Mouse (Mus musculus) neural tube, embryonic 15.5 days (tissue): ENCODE results near the gene Pth2. TPM values are rescaled to one million over a fixed set of nuclear protein-coding genes. Genes with fewer than 3 reads are reported as not detected.
A peak's percentile ranks its signal among the peaks of the same experiment; 100 is the strongest.

Experiments used
- ATAC-seq: fragments of 200-750 bp; cut with Nextera tagmentation; 2 replicates; pipeline ENCODE4 v1.8.0; 2017; ENCODE audit warnings: mild to moderate bottlenecking, moderate TSS enrichment, moderate library complexity; ENCODE audit not compliant: low FRiP score
- H3K27ac ChIP-seq: fragments of 300-500 bp; sonication (generic); replicated peaks from 2 replicates; pipeline ENCODE4 v1.5.1; 2015; ENCODE audit warnings: mild to moderate bottlenecking, inconsistent platforms
- H3K27me3 ChIP-seq: fragments of 300-500 bp; sonication (generic); replicated peaks from 2 replicates; pipeline ENCODE4 v1.6.1; 2015; ENCODE audit warnings: inconsistent platforms
- H3K36me3 ChIP-seq: fragments of 300-500 bp; sonication (generic); 2 replicates; pipeline ENCODE4 v1.6.1; 2015; ENCODE audit warnings: inconsistent platforms
- H3K4me1 ChIP-seq: fragments of 300-500 bp; sonication (generic); 2 replicates; pipeline ENCODE4 v1.6.1; 2015; ENCODE audit warnings: inconsistent platforms
- H3K4me2 ChIP-seq: fragments of 300-500 bp; sonication (generic); 2 replicates; pipeline ENCODE4 v1.6.1; 2015; ENCODE audit warnings: inconsistent platforms, mild to moderate bottlenecking, moderate library complexity
- H3K4me3 ChIP-seq: fragments of 300-500 bp; sonication (generic); replicated peaks from 2 replicates; pipeline ENCODE4 v1.5.1; 2015; ENCODE audit warnings: mild to moderate bottlenecking, inconsistent platforms
- H3K9ac ChIP-seq: fragments of 300-500 bp; sonication (generic); replicated peaks from 2 replicates; pipeline ENCODE4 v1.6.1; 2015; ENCODE audit warnings: mild to moderate bottlenecking, inconsistent platforms
- H3K9me3 ChIP-seq: fragments of 300-500 bp; sonication (generic); replicated peaks from 2 replicates; pipeline ENCODE4 v1.6.1; 2016; ENCODE audit warnings: inconsistent platforms
- WGBS: fragments of 180-500 bp; shearing (Covaris S2); methylation state at CpG from one replicate; pipeline ENCODE4 v1.1.7; 2015; ENCODE audit warnings: mixed read lengths; 5-methylcytosine and 5-hydroxymethylcytosine counted together
- polyA plus RNA-seq: library from polyadenylated mRNA; unstranded; fragments of >200 nt; fragmentation: Nextera tagmentation; extraction: Ambion mirVana; gene quantifications from 2 replicates; pipeline ENCODE4 v1.2.1, GENCODE M21; 2015

The Pth2 gene
- polyA plus RNA-seq, 1 experiment from 2014 or later = not detected

DNA sequence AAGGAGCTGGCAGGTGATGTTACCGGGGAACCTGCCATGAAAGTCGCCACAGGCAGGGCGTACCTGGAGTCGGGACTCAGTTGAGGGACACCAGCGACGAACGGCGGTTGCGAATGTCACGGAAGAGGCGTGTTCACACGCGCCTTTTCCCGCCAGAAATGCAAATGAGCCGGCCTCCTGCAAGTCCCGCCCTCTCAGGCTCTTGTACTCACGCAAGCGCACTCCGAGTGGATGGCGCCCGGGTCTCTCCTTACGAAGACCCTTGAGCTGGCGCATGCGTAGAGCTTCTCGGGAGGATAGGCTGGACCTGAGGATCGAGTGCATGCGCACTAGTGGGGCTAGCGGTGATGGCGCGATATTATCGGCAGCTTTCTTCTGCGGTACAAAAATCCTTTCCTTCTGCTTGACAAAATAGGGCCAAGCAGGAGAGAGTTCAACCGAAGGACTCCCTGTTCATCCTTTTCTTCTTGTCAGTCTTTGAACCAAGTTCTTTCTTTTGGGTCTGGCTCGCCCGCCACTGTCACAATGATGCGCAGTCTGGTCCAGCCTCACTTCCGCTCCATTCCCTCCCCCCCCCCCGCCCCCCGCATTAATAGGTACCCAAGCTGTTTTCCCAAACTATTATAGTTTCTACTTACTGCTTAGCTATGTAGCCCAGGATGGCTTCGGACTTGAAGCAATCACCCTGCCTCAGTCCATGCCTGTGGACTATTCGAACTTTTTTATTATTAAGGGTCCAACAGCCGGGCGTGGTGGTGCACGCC is 23.8 kb downstream of the Pth2 start, which contains the start of gene Ccdc155:
Gene Ccdc155 (minus strand): TSS at position 513 of the 764 bp plus-strand sequence.
- peak within 1 kb of the TSS; percentile 53 for H3K9ac ChIP-seq
- H3K36me3 ChIP-seq = no peaks in the 10 kb centered on the region
- H3K4me3 ChIP-seq = peak within 1 kb of the TSS; percentile 51
- peak; percentile 99 for ATAC-seq
- 0 out of 2 replicates have a peak, but pooled peaks cover 2% of the 10 kb centered on the region for H3K9me3 ChIP-seq
- peak within 1 kb of the TSS; percentile 86 for H3K27ac ChIP-seq
- 9% methylated on average over 43 of the region's 44 CpGs for WGBS
- peak within 1 kb of the TSS; percentile 77 for H3K4me2 ChIP-seq
- H3K27me3 ChIP-seq = peaks cover 5% of the 10 kb centered on the region; the same call in 1 of the 2 replicates
- peaks cover 5% of the 10 kb centered on the region for H3K4me1 ChIP-seq

DNA sequence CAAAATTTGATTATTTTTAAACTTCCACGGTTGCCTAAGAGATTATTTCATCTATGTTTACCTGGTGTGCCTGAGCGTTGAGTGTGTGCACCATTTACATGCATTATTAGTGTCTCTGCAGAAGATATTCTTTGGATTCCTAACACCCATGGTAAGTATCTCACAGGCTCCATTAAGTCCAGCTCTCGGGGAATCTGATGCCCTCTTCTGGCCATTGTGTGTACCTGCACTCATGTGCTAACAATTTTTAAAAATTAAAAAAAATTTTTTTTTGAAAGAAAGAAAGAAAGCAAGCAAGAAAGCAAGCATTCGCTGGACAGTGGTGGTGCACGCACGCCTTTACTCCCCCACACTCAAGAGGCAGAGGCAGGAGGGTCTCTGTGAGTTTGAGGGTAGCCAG is 27.5 kb downstream of the Pth2 start:
- 84% methylated on average over 6 of the region's 6 CpGs for WGBS
- Histone ChIP-seq H3K27ac (no peak overlapping the region), H3K9me3 (0 out of 2 replicates have a peak, but pooled peaks cover 2% of the 10 kb centered on the region), H3K36me3 (no peaks in the 10 kb centered on the region), H3K4me2 (no peak overlapping the region), H3K9ac (no peak overlapping the region), H3K4me3 (no peak overlapping the region), H3K27me3 (peaks cover 29% of the 10 kb centered on the region), H3K4me1 (peaks cover 10% of the 10 kb centered on the region)
- no peak for ATAC-seq

DNA sequence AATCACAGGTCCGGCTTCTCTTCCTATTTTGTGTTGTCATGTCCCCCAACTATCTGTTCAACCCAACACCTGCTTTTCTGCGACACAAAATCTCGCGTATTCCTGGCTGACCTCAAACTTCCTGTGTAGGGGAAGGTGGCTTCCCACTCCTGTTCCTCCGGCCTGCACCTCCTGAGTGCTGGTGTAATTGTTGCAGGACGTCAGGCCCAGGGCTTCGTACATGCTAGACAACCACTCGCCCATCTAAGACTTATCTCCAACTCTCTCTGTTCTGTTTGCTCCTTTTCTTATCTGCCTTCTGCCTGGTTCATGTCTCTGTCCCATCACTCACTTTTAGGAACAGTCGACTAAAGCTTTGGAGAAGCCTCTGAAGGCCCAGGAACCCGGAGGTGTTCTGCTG is 30.3 kb downstream of the Pth2 start:
- 0 out of 2 replicates have a peak, but pooled peaks cover 2% of the 10 kb centered on the region for H3K9me3 ChIP-seq
- no peak overlapping the region for H3K9ac ChIP-seq
- H3K4me1 ChIP-seq = peaks cover 13% of the 10 kb centered on the region
- WGBS = 76% methylated on average over 10 of the region's 10 CpGs
- H3K4me2 ChIP-seq = peak overlapping the region; percentile 44
- H3K27ac ChIP-seq = no peak overlapping the region
- no peaks in the 10 kb centered on the region for H3K36me3 ChIP-seq
- ATAC-seq = no peak
- H3K27me3 ChIP-seq = peaks cover 29% of the 10 kb centered on the region
- H3K4me3 ChIP-seq = peak overlapping the region; percentile 16; the same call in 1 of the 2 replicates

DNA sequence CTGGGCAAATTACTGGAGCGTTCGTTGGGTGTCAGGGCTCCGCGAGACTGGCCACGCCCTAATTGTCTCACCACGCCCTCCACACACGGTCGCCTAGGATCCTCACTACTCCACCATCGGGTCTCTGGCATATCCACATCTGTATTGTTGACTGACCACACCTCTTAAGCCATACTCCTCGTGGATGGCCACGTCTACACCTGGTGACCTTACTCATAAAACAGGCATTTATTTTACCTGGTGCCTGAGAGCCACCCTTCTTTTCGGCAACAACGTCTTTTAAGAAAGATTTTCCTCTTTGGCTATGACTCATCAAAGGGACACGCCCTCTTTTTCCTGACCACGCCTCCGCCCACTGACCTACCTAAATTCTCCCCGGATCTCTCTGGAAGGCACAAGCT is 31.1 kb downstream of the Pth2 start, which contains the start of gene Dkkl1:
Gene Dkkl1 (minus strand): TSS at position 297 of the 401 bp plus-strand sequence.
- peak within 1 kb of the TSS; percentile 44 for H3K4me2 ChIP-seq
- no peak within 1 kb of the TSS for H3K9ac ChIP-seq
- ATAC-seq = no peak
- H3K9me3 ChIP-seq = 0 out of 2 replicates have a peak, but pooled peaks cover 2% of the 10 kb centered on the region
- peak within 1 kb of the TSS; percentile 16 for H3K4me3 ChIP-seq
- no peak within 1 kb of the TSS for H3K27ac ChIP-seq
- peaks cover 29% of the 10 kb centered on the region for H3K27me3 ChIP-seq
- H3K4me1 ChIP-seq = peaks cover 20% of the 10 kb centered on the region
- 6% methylated on average over 17 of the region's 17 CpGs for WGBS
- H3K36me3 ChIP-seq = no peaks in the 10 kb centered on the region

DNA sequence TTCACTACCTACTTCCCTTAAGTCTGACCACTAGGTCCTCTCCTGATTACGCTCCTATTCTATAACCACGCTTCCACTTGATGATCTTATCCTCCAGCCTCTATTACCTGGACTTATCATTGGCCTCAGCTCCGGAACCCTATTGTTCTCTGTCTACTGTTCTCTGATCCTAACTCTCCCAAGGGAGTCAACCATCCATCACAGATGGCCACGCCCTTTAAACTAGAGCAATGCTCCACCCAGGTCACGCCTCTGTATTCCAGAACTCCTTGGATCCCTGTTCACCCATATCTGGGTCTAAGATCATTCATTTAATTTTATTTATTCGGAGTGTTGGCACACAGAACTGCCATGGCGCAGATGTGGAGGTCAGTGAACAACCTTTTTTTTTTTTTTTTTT is 31.6 kb downstream of the Pth2 start:
- Histone ChIP-seq H3K9me3 (0 out of 2 replicates have a peak, but pooled peaks cover 2% of the 10 kb centered on the region), H3K4me3 (no peak overlapping the region), H3K36me3 (no peaks in the 10 kb centered on the region), H3K27me3 (peaks cover 29% of the 10 kb centered on the region), H3K4me2 (no peak overlapping the region), H3K27ac (no peak overlapping the region), H3K4me1 (peaks cover 26% of the 10 kb centered on the region), H3K9ac (no peak overlapping the region)
- WGBS = 72% methylated on average over 7 of the region's 7 CpGs
- no peak for ATAC-seq

DNA sequence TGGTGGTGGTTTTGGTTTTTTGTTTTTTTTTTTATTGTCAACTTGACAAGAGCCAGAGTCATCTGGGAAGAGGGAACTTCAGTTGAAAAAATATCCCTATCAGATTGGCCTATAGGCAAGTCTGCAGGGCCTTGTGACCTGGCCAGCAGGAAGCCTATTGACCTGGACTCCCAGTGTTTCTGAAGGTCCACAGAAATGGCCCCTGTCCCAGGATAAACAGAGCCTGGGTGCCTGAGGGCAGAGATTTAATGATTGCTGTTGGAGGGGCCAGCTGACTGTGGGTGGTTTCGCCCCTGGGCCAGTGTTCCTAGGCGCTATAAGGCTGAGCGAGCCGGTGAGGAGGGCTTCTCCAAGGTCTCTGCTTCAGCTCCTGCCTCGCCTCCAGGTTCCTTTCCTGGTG is 32.9 kb downstream of the Pth2 start:
- no peak for ATAC-seq
- 64% methylated on average over 5 of the region's 5 CpGs for whole genome bisulfite sequencing
- H3K4me2 ChIP-seq = no peak overlapping the region

DNA sequence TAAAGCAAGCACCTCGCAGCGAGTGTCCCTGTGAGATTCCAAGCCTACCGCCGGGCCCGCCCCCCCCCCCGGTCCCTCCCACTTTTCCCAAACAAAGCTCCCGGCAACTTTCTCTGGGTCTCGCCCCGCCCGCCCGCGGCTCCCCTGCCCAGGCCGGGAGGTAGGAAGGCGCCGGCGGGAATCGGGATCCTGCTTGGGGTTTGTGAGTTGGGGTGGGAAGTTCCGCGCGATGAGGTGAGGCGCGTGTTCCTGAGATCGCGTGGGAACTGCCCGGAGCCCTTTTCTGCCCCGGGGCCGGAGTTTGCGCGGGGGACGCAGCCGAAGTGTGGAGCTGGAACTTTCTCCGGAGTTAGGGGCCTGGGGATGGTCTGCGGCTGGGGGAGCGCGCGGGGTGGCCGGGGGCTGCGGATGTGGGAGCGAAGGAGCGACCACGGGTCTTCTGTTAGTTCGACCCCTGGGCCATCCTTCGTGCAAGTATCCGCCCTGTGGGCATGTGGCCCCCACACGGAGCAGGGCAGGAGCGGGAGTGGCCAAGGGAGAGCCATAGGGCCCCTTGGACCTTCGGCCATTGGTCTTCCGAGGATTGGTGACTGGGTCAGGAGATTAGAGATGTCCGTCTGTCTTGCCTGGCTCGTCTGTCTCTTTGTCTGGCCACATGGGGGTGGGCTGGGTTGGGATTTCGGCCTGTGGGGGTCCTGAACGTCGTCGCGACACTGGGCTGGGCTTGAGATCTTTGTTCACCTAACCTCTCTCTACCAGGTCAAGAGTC is 35.1 kb downstream of the Pth2 start, which contains the start of gene Tead2:
Gene Tead2 (plus strand): TSS at position 81 of the 769 bp plus-strand sequence.
- Histone ChIP-seq H3K27me3 (peaks cover 14% of the 10 kb centered on the region), H3K9me3 (no peaks in the 10 kb centered on the region), H3K9ac (peak within 1 kb of the TSS; percentile 62), H3K4me3 (peak within 1 kb of the TSS; percentile 48), H3K27ac (peak within 1 kb of the TSS; percentile 84), H3K4me2 (peak within 1 kb of the TSS; percentile 68), H3K4me1 (peaks cover 31% of the 10 kb centered on the region), H3K36me3 (no peaks in the 10 kb centered on the region)
- under 1% methylated on average over 55 of the region's 55 CpGs for WGBS
- ATAC-seq = peak; percentile 45; the same call in 1 of the 2 replicates

More for the DNA sequence above, 32.9 kb downstream of the Pth2 start:
- Histone ChIP-seq H3K36me3 (no peaks in the 10 kb centered on the region), H3K27ac (no peak overlapping the region), H3K4me3 (no peak overlapping the region), H3K27me3 (peaks cover 29% of the 10 kb centered on the region), H3K9ac (no peak overlapping the region), H3K4me1 (peaks cover 31% of the 10 kb centered on the region), H3K9me3 (no peaks in the 10 kb centered on the region)

DNA sequence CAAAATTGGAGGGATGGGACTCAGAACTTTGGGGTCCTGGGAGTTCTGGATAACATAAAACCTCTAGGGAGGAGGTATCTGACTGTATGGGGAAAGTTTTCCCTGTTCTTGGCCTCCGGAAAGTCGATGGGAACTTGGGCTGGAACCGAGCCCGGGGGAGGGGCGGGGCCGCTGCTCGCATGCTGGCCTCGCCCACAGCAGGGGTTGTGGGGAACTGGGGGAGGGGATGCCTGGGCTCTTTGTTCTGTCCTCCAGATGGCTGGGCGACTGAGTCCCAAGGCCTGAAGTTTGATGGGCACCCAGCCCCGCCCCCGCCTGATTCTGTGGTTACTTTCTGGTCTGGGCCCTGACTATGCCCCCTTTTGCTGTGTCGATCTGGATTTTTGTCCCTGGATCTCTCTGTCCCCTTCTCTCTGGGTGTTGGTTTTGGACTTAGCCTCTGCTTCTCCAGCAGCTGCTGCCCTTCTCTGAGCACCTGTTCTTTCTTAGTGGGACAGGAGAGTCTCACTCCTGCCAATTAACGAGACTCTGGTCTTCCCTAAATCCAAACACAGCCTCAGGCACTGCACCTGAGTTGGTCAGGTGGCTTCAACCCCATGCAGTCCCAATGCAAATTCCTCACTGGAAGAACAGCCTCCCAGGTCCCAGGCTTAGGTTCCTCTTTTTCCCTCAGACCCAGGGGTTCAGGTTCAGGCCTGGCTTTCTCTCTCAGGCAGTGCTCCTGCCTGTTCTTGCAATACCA is 35.8 kb downstream of the Pth2 start:
- Histone ChIP-seq H3K27ac (peak overlapping the region; percentile 84), H3K4me1 (peaks cover 29% of the 10 kb centered on the region), H3K4me3 (peak overlapping the region; percentile 48), H3K9ac (peak overlapping the region; percentile 62), H3K9me3 (no peaks in the 10 kb centered on the region), H3K27me3 (peaks cover 8% of the 10 kb centered on the region), H3K4me2 (peak overlapping the region; percentile 68), H3K36me3 (no peaks in the 10 kb centered on the region)
- ATAC-seq = peak; percentile 71; the same call in 1 of the 2 replicates
- WGBS = 1% methylated on average over 13 of the region's 13 CpGs

DNA sequence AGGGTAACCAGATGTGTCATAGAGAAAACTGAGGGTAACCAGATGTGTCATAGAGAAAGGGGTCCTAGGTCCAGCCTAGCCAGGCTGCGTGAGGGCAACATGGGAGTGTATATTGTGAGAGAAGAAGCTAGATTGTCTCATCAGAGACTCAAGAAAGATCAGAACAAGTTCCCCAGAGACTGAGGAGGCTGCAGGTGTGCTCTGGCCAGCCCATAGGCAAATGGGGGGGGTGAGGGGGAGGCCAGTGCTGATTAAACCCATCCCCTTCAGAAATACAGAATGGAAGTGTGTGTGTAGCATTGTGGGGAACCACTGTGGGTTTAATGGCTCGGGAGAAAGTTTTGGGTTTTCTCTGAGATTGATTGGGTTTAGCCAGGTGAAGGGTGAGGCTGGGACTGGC is 40.9 kb downstream of the Pth2 start:
- peaks cover 12% of the 10 kb centered on the region for H3K4me1 ChIP-seq
- 94% methylated on average over 2 of the region's 2 CpGs for WGBS
- no peaks in the 10 kb centered on the region for H3K9me3 ChIP-seq
- H3K4me3 ChIP-seq = no peak overlapping the region
- no peak overlapping the region for H3K4me2 ChIP-seq
- H3K36me3 ChIP-seq = no peaks in the 10 kb centered on the region
- no peak for ATAC-seq
- H3K27ac ChIP-seq = no peak overlapping the region
- no peaks in the 10 kb centered on the region for H3K27me3 ChIP-seq
- no peak overlapping the region for H3K9ac ChIP-seq

DNA sequence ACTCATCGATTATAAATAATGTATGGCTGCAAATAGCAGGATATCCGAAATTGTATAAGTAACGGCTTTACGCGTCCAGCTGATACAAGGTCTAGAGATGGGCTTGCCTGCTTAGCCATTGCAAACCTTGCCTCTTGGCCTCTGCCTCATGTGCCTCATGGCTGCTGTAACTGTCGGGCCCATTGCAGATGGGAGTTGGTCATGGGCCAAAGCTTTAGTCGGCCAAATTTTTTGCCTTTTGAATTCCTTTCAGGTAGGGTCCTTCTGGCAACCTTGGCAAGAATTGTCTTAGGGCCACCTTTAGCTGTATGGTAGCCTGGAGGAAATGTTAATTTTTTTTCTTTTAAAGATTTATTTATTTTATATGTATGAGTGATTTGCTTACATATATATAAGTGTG is 44.0 kb downstream of the Pth2 start:
- Histone ChIP-seq H3K27ac (no peak overlapping the region), H3K27me3 (no peaks in the 10 kb centered on the region), H3K36me3 (no peaks in the 10 kb centered on the region), H3K4me1 (no peaks in the 10 kb centered on the region), H3K9me3 (no peaks in the 10 kb centered on the region), H3K9ac (no peak overlapping the region), H3K4me3 (no peak overlapping the region), H3K4me2 (no peak overlapping the region)
- ATAC-seq = no peak
- WGBS = 92% methylated on average over 7 of the region's 7 CpGs

DNA sequence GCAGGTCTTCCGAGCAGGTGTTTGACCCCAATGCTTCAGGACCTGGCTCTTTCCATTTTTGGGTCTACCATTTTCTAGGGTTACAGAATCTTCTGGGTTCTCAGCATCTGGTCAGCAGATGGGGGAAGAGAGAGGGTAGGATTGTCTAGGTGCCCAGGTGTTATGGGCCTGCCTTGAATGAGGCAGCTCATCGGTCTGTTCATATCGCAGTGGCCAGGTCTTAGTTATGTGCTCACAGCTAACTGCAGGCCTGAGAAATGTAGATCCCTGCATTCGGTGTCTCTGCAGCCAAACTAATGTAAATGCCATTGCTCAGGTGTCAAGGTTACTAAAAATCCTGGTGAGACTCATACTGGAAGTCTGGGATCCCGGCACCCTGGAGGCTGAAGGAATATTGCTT is 45.6 kb downstream of the Pth2 start:
- 98% methylated on average over 5 of the region's 5 CpGs for WGBS
- no peak overlapping the region for H3K4me3 ChIP-seq

More for the DNA sequence above, 45.6 kb downstream of the Pth2 start:
- no peaks in the 10 kb centered on the region for H3K4me1 ChIP-seq
- ATAC-seq = no peak
- H3K27ac ChIP-seq = no peak overlapping the region
- no peak overlapping the region for H3K4me2 ChIP-seq
- H3K27me3 ChIP-seq = no peaks in the 10 kb centered on the region
- no peak overlapping the region for H3K9ac ChIP-seq
- no peaks in the 10 kb centered on the region for H3K9me3 ChIP-seq
- no peaks in the 10 kb centered on the region for H3K36me3 ChIP-seq
